Mouse (Mus musculus) gastrocnemius, postnatal 10 days (tissue): ENCODE results near the gene Tmem161a. TPM values are rescaled to one million over a fixed set of nuclear protein-coding genes. Genes with fewer than 3 reads are reported as not detected.

Source experiments
- DNase-seq: peaks from one replicate; pipeline ENCODE4 v3.0.0; 2021; ENCODE audit warnings: mixed read lengths
- long read RNA-seq, 2 experiments: library from polyadenylated mRNA; stranded (forward); transcript quantifications; one replicate each; pipeline ENCODE4 v2.0.0; 2021
- total RNA-seq, 2 experiments: library from RNA; stranded (reverse); gene quantifications; 2 replicates each; pipeline ENCODE4 v1.2.3; 2021

The Tmem161a gene
- 10 to 100 TPM; 72.8 to 74.7 TPM for total RNA-seq
- long read RNA-seq, experiment 1, transcript Tmem161a-201 (12 exons, 3,018 nt), result major isoform, 47 of 154 reads
- long read RNA-seq, experiment 1, partial matches to known transcripts, result 85 of 154 reads
- long read RNA-seq, experiment 1, other reads (novel, unspliced or antisense), result 19 of 154 reads
- long read RNA-seq, experiment 2, transcript Tmem161a-201 (12 exons, 3,018 nt), result major isoform, 49 of 151 reads
- long read RNA-seq, experiment 2, partial matches to known transcripts, result 77 of 151 reads
- long read RNA-seq, experiment 2, other reads (novel, unspliced or antisense), result 21 of 151 reads

GRCm38 (mm10) chr8:70172043-70172681 is at the start of gene Tmem161a:
Gene Tmem161a (plus strand): TSS chr8:70172356.
- peak; percentile 84 for DNase-seq

- no peak for DNase-seq
Measured at GRCm38 (mm10) chr8:70122863-70123262, 49.3 kb upstream of the Tmem161a start.

GRCm38 (mm10) chr8:70124992-70125391 is 47.2 kb upstream of the Tmem161a start:
- DNase-seq, result no peak

- peak; percentile 62 for DNase-seq
Measured at GRCm38 (mm10) chr8:70128435-70128834, 43.7 kb upstream of the Tmem161a start.

GRCm38 (mm10) chr8:70129309-70129952 is 42.7 kb upstream of the Tmem161a start:
- DNase-seq, result peak; percentile 48

GRCm38 (mm10) chr8:70130066-70130465 is 42.1 kb upstream of the Tmem161a start:
- DNase-seq, result no peak

GRCm38 (mm10) chr8:70131166-70131883 is 40.8 kb upstream of the Tmem161a start, which contains the start of gene Nr2c2ap:
Gene Nr2c2ap (plus strand): TSS chr8:70131333.
- DNase-seq, result peak; percentile 83

GRCm38 (mm10) chr8:70134086-70134485 is 38.1 kb upstream of the Tmem161a start:
- DNase-seq, result no peak

GRCm38 (mm10) chr8:70134931-70135330 is 37.2 kb upstream of the Tmem161a start:
- no peak for DNase-seq

GRCm38 (mm10) chr8:70136591-70136990 is 35.6 kb upstream of the Tmem161a start:
- no peak for DNase-seq

- DNase-seq, result no peak
Measured at GRCm38 (mm10) chr8:70137890-70138289, 34.3 kb upstream of the Tmem161a start.

- peak; percentile 98 for DNase-seq
Measured at GRCm38 (mm10) chr8:70139026-70139857, 32.9 kb upstream of the Tmem161a start, which contains the start of the genes Rfxank, Borcs8 and Mef2b. Gene Rfxank (minus strand): TSS chr8:70139154. Gene Borcs8 (plus strand): TSS chr8:70139499. Gene Mef2b (plus strand): TSS chr8:70139711.

- DNase-seq, result no peak
Measured at GRCm38 (mm10) chr8:70139981-70140380, 32.2 kb upstream of the Tmem161a start.

GRCm38 (mm10) chr8:70147678-70148607 is 24.2 kb upstream of the Tmem161a start:
- DNase-seq, result no peak

- DNase-seq, result peak; percentile 15
Measured at GRCm38 (mm10) chr8:70150158-70150557, 22.0 kb upstream of the Tmem161a start.

- DNase-seq, result peak; percentile 64
Measured at GRCm38 (mm10) chr8:70152537-70153257, 19.5 kb upstream of the Tmem161a start.

GRCm38 (mm10) chr8:70157240-70157800 is 14.8 kb upstream of the Tmem161a start:
- DNase-seq, result no peak

GRCm38 (mm10) chr8:70158069-70158853 is 13.9 kb upstream of the Tmem161a start:
- DNase-seq, result peak; percentile 76
